Mouse (Mus musculus) liver, embryonic 14.5 days (tissue): ENCODE data around the gene Arid3c.
"Not testable (repeated sequence)": the region's sequence is repeated elsewhere in the genome, so short reads cannot be mapped to it uniquely, and the experiment has no call there.

Experiments
- CTCF ChIP-seq: IDR thresholded peaks from 2 replicates; pipeline ENCODE4 v1.5.1; 2016; ENCODE audit warnings: antibody characterized with exemption, low read depth, control low read depth
- EP300 ChIP-seq: IDR thresholded peaks from 2 replicates; pipeline ENCODE4 v1.6.1; 2016; ENCODE audit warnings: antibody characterized with exemption, low read depth

- TF ChIP-seq CTCF, EP300: not testable (repeated sequence)
Observed at GRCm38 (mm10) chr4:41698421-41699016, 32.4 kb downstream of the Arid3c start.
